Mouse (Mus musculus) retina, postnatal 1 day (tissue): ENCODE data around the gene Mogs.
A peak's percentile ranks its signal among the peaks of the same experiment; 100 is the strongest.

Experiments used
- DNase-seq: peaks from one replicate; pipeline ENCODE4 v3.0.0-alpha.2; 2012

Mogs gene

DNA sequence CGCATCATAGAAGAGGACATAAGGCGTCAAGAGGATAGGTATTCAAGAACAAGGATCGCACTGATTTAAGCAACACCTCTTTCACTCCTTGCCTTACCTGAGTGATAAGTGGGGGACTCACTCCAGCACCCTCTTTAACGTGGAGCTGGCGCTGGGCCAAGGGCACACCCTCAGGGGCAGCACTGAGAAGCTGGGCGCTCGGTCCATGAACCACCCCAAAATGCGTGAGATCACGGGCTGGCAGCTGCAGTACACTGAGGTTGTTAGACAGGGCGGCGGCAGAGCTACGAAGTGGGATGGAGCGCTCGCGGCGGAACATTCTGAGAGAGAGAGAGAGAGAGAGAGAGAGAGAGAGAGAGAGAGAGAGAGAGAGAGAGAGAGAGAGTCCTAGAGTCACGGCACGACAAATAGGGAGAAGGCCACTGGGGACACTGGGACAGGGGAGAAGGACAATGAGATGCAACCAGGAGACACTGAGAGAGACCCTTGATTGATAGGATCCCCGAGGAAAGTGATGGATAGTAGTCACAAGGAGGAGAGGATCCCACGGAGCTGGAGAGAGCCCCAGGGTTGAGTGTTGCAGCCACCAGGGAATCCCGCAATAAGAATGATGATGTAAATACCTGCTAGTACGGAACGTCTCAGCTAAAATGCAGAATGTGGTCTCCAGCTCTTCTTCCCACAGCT lies 40.4 kb downstream of the Mogs start:
- DNase-seq = peak; percentile 50

GRCm38 (mm10) chr6:83156259-83156684 lies 41.0 kb downstream of the Mogs start, which contains the start of the genes Wdr54 and 1700003E16Rik:
TSS of gene Wdr54 (minus strand) at chr6:83156397.
TSS of gene 1700003E16Rik (plus strand) at chr6:83156404.
- DNase-seq = peak; percentile 95

DNA sequence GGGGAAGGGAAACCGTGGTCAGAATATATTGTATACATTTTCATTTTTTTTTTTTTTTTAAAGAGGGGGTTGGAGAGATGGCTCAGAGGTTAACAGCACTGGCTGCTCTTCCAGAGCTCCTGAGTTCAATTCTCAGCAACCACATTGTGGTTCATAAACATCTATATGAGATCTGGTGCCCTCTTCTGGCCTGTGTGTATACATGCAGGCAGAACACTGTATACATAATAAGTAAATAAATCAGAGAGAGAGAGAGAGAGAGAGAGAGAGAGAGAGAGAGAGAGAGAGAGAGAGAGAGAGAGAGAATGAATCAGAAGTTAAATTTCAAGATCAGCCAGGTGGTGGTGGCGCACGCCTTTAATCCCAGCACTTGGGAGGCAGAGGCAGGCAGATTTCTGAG lies 44.2 kb downstream of the Mogs start:
- peak; percentile 86 for DNase-seq

GRCm38 (mm10) chr6:83161442-83161841 lies 46.1 kb downstream of the Mogs start:
- no peak for DNase-seq

DNA sequence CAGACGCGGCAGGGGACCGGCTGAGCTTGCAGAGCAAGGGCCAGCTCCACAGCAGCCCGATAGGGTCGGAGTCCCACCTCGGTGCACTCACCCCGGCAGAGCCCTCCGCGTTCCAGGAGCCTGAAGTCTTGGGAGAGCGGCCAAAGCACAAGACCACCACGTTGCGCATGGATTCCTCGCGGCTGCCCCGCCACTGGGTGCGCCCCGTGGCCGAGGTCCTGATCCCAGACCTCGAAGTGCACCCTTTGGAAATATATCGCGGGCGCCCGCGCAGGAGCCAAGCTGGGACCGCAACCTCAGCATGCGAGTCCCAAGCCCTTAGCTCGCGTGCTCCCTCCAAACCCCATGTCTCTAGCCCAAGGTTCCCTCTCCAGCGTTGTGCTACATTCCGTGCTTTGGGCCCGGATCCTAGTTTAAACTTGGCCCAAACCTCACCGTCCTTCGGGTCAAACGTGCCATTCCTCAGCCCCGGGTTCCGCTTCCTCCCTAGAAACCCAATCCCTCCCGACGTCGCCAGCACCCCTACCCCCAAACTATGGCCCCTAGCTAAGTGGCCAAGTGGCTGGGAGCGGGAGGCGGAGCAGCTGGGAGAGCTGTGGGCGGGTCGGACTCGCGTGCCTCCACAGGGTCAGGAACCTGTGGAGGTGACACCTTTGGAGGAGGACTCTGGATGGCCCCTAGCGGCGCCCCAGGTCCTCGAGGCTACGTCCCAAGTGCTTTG lies 46.8 kb downstream of the Mogs start:
- peak; percentile 38 for DNase-seq

GRCm38 (mm10) chr6:83162701-83163100 lies 47.4 kb downstream of the Mogs start:
- DNase-seq = peak; percentile 83

DNA sequence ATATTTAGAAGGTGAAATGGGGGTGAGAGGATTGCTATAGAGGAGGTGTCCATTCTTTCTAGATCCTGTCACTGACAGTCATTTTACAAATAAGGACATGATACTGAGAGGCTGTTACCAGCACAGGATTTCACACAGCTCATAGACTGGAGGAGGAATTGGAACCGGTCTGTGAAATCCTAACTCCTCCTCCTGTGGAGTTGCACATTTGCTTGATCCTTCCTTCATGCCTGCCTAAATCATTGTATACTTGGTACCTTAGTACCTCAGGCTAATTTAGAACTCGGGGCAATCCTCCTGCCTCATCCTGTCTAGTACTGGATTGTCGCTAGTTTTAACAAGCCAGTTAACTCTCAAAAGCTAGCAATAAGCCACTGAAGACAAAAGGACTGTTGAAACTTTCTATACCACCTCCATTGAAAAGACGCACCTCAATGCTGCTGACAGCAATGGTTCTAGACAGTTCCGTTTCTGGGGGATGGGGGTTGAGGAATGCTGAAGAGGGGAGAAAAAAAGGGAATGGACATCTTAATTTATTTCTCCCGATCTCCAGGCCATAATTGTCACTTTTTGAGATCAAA lies 49.8 kb downstream of the Mogs start:
- DNase-seq = no peak

DNA sequence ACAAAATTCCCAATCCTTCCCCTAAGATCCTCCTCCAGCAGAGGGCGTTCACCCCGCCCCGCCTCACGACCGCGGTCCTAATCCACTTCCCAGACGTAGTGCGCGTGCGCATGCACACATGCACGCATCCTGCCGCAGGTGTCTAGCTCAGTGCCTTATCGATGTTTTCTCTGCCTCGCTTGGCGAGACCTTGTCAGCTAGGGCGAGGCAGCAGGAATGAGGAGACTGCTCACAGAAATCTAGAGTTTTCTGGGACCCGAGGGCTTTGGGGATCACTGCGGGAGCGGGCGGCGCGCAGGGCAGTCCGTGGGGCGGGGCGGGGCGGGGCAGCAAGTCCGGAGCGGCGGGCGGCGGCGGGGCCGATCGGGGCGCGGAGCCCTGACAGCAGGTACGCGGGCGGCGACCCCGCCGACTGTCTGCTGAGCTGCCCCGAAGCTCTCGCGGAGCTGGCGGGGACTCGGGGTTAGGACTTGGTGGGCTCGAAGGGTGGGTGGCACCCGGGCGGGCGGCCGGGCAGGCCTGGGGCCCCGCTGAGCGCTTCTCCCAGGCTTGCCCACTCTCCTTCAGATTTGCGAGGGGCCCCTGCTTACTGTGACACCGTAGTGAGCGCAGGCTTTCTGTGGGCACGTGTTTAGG lies 50.4 kb downstream of the Mogs start, which contains the start of gene Dctn1:
Gene Dctn1, plus strand, starts transcription at position 314 of the 636 bp plus-strand sequence.
- DNase-seq = peak; percentile 96

GRCm38 (mm10) chr6:83166243-83166630 lies 50.9 kb downstream of the Mogs start:
- DNase-seq = no peak
